Mouse (Mus musculus) MN1 (cell line): ENCODE measurements around the gene Gbx2.
A peak's percentile ranks its signal among the peaks of the same experiment; 100 is the strongest.

Source experiments
- DNase-seq: peaks from one replicate; pipeline ENCODE4 v3.0.0-alpha.2; 2016; ENCODE audit warnings: low spot score

Gene Gbx2

DNA sequence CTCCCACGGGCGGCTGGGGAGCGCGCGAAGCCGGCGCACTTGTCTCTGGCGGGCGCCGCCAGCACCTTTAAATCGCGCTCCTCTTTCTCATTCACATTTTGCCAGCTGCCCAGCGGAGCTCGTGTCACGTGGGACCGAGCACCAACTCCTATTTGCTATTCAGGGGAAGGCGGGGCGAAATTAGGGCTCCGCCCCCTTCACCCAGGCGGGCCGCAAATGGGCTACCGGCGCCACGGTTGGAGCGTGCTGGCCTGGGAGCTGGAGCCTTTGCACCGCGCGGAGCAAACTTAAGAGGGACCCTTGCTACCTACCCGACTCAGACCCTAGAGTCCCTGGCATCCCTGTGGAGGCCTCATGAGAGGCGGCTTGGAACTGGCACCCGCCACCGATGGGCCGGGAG lies at the start of gene Gbx2:
Gene Gbx2 (minus strand): TSS at position 60 of the 400 bp plus-strand sequence.
- DNase-seq, result no peak

- no peak for DNase-seq
Measured at GRCm38 (mm10) chr1:89977261-89977660, 46.3 kb upstream of the Gbx2 start.

GRCm38 (mm10) chr1:89976411-89976810 lies 45.4 kb upstream of the Gbx2 start:
- no peak for DNase-seq

GRCm38 (mm10) chr1:89974541-89974940 lies 43.6 kb upstream of the Gbx2 start:
- DNase-seq, result no peak

- DNase-seq, result no peak
Measured at GRCm38 (mm10) chr1:89971848-89972247, 40.9 kb upstream of the Gbx2 start.

DNA sequence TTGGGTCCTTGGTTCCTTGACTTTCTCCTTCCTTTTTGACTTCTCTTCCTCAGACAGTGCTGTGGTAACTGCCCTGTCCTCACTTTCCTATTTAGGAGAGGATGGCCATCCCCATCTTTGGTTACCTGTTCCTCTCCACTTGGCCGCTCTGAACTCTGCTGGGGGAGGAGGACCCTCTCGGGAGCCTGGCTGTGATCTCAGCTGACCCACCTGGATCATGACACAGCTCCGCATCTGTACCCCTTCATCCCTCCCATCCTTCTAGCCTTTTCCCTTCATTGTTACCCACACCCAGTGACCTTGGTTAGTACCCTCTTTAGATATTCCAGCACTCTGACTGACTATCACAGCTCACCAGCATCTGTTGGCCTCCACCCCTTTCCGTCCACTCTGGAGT lies 38.7 kb upstream of the Gbx2 start:
- DNase-seq, result no peak

DNA sequence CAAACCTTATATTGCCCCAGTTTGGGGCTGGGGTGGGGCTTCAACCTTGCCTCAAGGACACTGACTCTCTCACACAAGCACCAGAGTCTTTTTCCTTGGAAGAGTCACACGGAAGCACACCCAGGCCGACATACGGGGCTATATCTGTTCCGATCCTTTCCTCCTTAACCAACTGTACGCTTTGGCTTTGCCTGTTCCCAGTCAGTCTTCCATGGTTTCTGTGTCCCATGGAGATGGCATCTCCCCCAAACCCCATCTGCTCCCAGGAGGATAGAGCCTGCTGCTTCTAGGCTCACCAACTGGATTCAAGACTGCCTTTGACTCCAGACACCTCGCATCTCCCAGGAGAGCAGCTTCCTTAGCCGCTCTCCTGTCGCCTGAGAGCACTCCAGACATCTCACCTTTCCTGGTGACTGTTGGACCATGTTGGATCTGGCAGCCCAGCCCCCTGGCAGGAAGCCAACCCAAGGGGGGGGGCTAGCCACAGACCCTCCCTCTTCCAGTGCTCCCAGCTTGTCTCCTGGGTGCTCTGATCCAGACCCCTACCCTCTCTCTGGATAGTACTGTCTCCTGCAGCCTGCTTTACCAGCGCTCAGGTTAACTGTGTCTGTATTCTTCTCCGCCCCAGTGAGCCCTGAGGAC lies 38.2 kb upstream of the Gbx2 start:
- no peak for DNase-seq

DNA sequence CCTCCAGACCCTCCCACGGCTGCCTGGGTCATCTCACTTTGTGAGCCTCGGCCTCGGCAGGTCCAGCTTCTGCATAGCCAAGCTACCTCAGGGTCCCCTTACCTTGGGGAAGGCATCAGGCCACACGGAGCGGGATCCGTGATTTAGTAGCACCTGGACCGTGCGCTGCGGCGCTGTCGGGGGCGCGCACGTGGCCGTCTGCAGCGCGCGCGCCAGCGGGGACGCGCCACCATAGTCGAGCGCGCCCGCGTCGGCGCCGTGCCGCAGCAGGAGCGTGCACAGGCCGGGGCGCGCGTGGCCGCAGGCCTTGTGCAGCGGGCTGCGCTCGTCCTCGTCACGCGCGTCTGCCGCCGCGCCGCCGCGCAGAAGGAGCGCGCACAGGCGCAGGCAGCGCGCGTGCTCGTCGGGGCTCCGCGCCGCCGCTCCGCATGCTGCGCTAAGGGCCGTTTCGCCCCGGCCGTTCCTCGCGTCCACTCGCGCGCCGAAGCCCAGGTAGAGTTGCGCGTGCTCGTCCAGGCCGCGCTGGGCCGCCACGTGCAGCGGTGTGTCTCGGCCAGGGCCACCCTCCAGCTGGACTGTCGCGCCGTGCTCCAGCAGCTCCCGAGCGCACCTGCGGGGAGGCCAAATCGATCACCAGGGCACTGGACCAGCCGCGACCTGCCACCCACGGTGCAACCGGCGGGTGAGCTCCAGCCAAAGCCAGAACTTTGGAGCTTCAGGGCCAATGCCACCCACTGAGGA lies 37.3 kb upstream of the Gbx2 start:
- DNase-seq, result no peak

DNA sequence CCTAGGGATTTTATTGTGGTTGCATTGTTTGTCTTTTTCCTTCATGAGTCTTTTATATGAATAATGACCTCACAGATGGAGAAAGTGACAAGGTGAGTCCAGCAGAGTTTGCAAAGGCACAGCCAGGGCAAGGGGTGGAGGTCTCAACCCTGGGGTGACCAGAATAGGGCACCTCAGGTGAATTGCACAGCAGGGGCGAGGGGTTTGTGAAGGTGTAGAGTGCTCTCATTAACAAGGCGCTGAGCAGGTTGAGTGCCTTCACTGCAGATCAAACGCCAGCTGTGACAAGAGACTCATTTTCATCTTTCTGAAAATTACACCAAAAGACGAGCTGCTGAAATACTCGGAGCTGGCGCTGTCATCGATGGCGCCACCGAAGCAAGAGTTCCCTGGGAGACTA lies 36.6 kb upstream of the Gbx2 start:
- no peak for DNase-seq

DNA sequence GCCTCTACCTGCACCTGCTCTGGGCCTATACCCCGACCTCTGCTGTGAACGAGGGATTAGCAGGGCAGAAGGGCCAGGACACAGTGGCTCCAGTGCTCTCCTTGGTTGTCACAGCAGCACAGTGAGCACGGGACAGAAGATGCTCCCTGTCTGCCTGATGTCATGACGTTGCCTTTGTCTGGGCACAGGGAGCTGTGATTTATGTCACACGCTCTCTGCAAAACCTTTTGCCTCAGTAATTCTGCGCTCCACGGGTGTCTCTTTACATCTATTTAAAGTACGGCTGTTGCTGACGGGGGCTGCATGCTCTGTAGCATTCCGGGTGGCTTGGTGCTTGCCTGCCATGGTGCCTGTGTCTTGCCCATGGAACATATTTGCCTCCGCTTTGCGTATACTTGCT lies 33.4 kb upstream of the Gbx2 start:
- DNase-seq, result no peak

DNA sequence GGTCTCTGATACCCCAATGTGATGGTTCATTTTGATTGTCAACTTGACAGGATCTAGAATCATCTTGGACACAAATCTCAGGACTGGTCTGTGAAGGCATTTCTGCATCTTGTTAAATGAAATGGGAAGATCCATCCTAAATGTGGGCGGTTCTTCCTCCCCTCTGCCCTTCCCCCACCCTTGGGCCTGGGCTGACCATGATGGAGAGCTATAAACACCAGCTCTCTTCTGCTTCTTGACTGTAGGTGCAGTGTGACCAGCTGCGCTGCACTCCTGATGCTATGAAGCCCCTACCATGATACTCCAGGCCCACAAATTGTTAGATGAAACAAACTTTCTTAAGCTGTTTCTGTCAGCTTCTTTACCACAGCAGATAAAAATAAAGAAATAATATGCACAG lies 32.3 kb upstream of the Gbx2 start:
- DNase-seq, result no peak

GRCm38 (mm10) chr1:89962092-89962491 lies 31.1 kb upstream of the Gbx2 start:
- no peak for DNase-seq

DNA sequence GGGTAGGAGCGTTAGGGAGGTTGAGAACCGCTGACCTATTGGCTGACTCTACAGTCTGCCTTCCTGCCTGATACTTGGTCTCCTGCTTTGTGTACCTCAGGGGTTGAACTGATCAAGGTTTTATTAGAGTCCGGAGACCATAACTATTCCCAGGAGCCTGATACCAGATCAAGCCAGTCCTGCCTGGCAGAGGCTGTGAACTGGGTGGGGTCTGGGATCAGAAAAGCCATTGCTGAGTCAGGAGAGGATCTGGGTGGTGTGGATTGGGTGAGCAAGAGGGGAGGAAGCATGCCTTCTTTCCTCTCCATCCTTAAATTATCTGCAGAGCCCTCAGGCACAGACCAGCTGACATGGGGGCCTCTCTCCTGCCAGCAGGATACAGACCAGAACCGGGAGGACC lies 28.4 kb upstream of the Gbx2 start:
- no peak for DNase-seq

- peak; percentile 75 for DNase-seq
Measured at GRCm38 (mm10) chr1:89943202-89943601, 12.2 kb upstream of the Gbx2 start.

DNA sequence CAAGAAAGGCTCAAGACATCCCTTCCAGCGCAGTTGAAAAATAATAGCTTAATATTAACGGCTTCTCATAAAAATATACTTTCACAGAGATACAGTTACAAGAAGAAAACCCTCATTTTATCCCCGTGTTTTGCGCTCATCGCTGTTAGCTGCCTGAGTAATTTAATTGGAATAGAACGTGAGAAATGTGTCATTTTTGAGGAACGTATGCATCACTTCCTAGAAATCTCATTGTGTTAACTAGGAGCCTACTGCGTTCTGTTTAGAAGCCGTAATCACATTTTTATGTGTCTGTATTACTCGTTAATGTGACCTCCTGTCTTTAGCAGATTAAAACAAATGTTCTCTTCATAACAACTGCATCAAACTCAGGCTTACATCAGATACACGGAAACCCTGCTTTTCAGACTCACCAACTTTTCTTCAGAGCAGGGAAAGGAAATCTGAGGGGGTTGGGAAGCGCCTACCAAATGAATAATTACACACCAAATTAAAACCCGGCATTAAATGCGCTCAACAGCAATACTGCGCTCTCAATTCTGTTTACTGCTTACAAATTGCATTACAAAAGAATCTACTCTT lies 11.5 kb upstream of the Gbx2 start:
- DNase-seq, result no peak

DNA sequence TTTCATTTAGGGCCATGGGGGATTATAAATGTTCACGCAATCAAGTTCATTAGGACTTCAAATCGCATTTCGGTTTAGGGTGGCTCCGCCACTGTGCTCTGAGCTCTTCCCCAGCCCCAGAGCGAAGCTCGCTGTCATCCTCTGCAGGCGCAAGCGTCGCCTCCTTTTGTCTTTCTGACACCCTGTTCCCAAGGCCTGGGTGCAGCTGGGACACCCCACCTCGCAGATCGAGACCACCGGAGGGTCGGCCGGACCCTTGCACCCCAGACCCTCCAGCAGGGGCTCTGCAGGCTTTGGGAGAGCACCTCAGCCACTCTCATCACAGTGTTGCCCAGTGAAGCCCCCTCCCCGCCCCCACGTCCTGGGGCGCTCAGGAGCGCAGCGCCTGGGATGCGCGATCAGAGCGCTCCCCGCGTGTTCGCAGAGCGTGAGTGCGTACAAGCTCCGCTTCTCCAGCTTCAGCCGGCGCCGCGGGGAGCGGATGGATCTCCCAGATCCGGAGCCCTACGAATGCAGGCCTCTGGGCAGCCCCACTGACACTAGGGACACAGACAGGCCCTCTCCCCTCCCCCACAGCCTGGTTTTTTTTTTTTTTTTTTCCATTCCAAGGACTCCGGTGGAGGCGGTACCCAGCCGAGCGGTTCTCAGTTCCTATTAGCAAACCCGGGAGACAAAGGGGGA lies 10.9 kb upstream of the Gbx2 start:
- peak; percentile 21 for DNase-seq

DNA sequence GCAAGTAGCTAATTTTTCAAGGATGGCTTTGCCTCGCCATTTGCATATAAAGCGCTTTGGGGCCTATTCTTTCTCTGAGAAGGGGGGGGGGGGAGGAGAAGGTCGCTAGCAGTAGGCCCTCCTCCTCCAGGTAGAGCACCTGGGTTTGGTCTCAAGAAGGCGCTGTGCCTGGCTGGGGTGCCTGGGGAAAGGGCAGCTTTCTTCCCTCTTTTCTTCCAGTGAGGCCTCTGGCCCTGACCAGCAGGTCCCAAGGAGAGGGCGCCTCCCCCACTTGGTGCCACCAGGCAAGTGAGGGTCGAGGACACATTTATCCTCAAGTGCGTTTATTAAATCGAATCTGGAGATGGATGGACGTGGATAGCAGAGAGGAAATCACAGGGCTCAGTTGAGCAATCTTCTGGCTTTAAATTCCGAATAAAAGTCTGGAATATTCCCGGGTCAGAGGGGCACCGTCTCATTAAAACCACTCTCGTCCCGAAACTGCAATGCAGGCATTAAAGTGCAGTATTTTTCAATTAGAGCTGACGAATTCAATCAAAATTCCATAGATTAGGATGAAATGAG lies 10.1 kb upstream of the Gbx2 start:
- DNase-seq, result no peak

DNA sequence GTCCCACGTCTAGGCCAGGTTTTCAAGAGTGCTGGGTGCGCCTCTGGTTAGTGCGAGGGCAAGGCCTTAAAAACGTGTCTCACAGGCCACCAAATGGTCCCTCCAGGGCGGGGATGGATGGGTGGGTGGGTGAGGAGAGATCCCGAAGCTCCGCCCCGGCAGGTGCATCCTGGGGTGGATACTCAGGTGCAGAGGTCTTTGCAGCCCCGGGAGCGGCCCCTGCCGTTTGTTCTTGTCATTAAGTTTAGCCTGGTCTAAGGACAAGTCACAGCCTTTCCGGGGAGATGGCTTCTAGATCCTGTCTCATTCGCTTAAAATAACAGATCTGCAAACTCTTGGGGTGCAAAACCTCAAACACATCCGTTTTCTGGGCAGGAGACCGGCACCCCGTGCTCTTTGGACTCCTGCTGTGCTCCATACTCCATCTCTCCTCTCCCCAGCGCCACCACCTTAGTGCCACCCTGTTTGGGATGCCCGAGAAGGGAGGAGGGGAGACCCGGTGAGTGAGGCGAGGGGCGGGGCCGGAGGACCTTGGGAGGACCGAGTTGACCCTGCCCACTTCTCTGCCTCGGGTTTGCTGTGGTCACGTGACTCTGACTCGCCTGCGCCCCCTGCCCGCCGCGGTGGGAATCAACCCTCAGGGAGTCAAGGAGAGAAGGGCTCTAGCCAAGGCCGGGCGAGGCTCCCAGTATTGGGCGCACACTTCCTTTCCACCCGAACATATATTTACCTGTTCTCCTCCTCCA lies 9.2 kb upstream of the Gbx2 start:
- no peak for DNase-seq

DNA sequence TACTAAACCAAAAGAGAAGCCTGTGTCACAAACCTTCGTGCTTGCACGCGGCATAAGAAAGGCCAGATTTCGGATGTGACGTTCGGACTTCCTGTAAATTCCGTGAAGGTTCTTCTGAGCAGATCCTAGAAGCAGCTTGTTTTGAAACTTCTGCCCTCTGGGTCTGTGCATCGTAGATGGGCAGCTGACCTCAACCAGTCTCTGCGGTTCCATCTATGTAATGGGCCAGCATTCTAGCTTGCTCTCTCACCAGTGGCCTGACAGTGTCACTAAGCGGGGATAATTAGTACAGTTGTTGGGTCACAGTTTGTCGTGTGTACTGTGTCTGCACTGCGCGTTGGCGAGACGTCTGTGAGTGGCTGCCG lies 8.6 kb upstream of the Gbx2 start:
- DNase-seq, result no peak

GRCm38 (mm10) chr1:89938884-89939595 lies 8.1 kb upstream of the Gbx2 start:
- no peak for DNase-seq
